Mouse (Mus musculus) cortical plate, adult 2 months (tissue): Measurements from ENCODE around the gene Car10. TPM values are rescaled to one million over a fixed set of nuclear protein-coding genes. Genes with fewer than 3 reads are reported as not detected.

Experiments
- H3K27ac ChIP-seq: fragments of 200-500 bp; 2 replicates; pipeline ENCODE4 v1.5.1; 2012; ENCODE audit warnings: low read length, control low read depth, inconsistent platforms; ENCODE audit not compliant: insufficient read depth
- H3K4me1 ChIP-seq: fragments of 200-500 bp; 2 replicates; pipeline ENCODE4 v1.6.1; 2011; ENCODE audit warnings: low read length; ENCODE audit not compliant: control insufficient read depth, insufficient read depth
- H3K4me3 ChIP-seq: fragments of 200-500 bp; 2 replicates; pipeline ENCODE4 v1.5.1; 2011; ENCODE audit warnings: mild to moderate bottlenecking, low read length, control low read depth; ENCODE audit not compliant: insufficient read depth
- CTCF ChIP-seq: fragments of 200-500 bp; IDR thresholded peaks from 2 replicates; pipeline ENCODE4 v1.5.1; 2011; ENCODE audit warnings: mild to moderate bottlenecking, control low read depth, low read length; ENCODE audit not compliant: insufficient read depth; ENCODE audit errors: extremely low read depth
- POLR2A ChIP-seq: fragments of 200-500 bp; IDR thresholded peaks from 2 replicates; pipeline ENCODE4 v1.6.1; 2011; ENCODE audit warnings: mild to moderate bottlenecking, low read length, control low read depth; ENCODE audit not compliant: insufficient read depth; ENCODE audit errors: extremely low read depth
- polyA plus RNA-seq: library from polyadenylated mRNA; depleted of rRNA; stranded (reverse); fragments of >200 nt; gene quantifications from 2 replicates; pipeline ENCODE4 v1.2.3, GENCODE M21; 2012

The Car10 gene
- polyA plus RNA-seq, 1 experiment: 88.0 TPM

GRCm38 (mm10) chr11:93525921-93526320 is 428.1 kb downstream of the Car10 start:
- H3K27ac ChIP-seq: no peak overlapping the region
- H3K4me1 ChIP-seq: peaks cover 3% of the 10 kb centered on the region
- no peak overlapping the region for H3K4me3 ChIP-seq
- TF ChIP-seq POLR2A (no peak), CTCF (no peak)

GRCm38 (mm10) chr11:93531029-93531680 is 433.3 kb downstream of the Car10 start:
- no peak overlapping the region for H3K27ac ChIP-seq
- H3K4me1 ChIP-seq: no peaks in the 10 kb centered on the region
- no peak overlapping the region for H3K4me3 ChIP-seq
- TF ChIP-seq POLR2A: no peak
- no peak for TF ChIP-seq CTCF

GRCm38 (mm10) chr11:93536244-93536643 is 438.4 kb downstream of the Car10 start:
- Histone ChIP-seq H3K27ac (no peak overlapping the region), H3K4me1 (no peaks in the 10 kb centered on the region), H3K4me3 (no peak overlapping the region)
- no peak for TF ChIP-seq POLR2A
- TF ChIP-seq CTCF: no peak

GRCm38 (mm10) chr11:93548904-93549303 is 451.1 kb downstream of the Car10 start:
- no peak overlapping the region for H3K4me3 ChIP-seq
- no peak overlapping the region for H3K27ac ChIP-seq
- TF ChIP-seq POLR2A (no peak), CTCF (no peak)

GRCm38 (mm10) chr11:93550908-93551307 is 453.1 kb downstream of the Car10 start:
- TF ChIP-seq CTCF (peak; percentile 69), POLR2A (no peak)
- Histone ChIP-seq H3K4me3 (no peak overlapping the region), H3K27ac (no peak overlapping the region), H3K4me1 (no peaks in the 10 kb centered on the region)

More at GRCm38 (mm10) chr11:93548904-93549303, 451.1 kb downstream of the Car10 start:
- no peaks in the 10 kb centered on the region for H3K4me1 ChIP-seq

- Histone ChIP-seq H3K4me3 (no peak overlapping the region), H3K4me1 (peaks cover 5% of the 10 kb centered on the region), H3K27ac (peak overlapping the region; percentile 36; the same call in 1 of the 2 replicates)
- no peak for TF ChIP-seq CTCF
Observed at GRCm38 (mm10) chr11:93559118-93559517, 461.3 kb downstream of the Car10 start.

GRCm38 (mm10) chr11:93560570-93560969 is 462.7 kb downstream of the Car10 start:
- TF ChIP-seq POLR2A (no peak), CTCF (no peak)
- Histone ChIP-seq H3K4me1 (peaks cover 7% of the 10 kb centered on the region), H3K4me3 (no peak overlapping the region), H3K27ac (no peak overlapping the region)

- TF ChIP-seq CTCF (no peak), POLR2A (no peak)
- H3K4me3 ChIP-seq: no peak overlapping the region
- no peak overlapping the region for H3K27ac ChIP-seq
- H3K4me1 ChIP-seq: peaks cover 9% of the 10 kb centered on the region
Observed at GRCm38 (mm10) chr11:93562330-93562865, 464.6 kb downstream of the Car10 start.

- TF ChIP-seq CTCF: no peak
- no peak for TF ChIP-seq POLR2A
- Histone ChIP-seq H3K4me3 (no peak overlapping the region), H3K27ac (peak overlapping the region; percentile 97), H3K4me1 (peaks cover 7% of the 10 kb centered on the region)
Observed at GRCm38 (mm10) chr11:93565756-93566155, 467.9 kb downstream of the Car10 start.
